Mouse (Mus musculus): ENCODE results near the gene Phlda2.
"Not testable (repeated sequence)": the region's sequence is repeated elsewhere in the genome, so short reads cannot be mapped to it uniquely, and the experiment has no call there.

The Phlda2 gene

GRCm38 (mm10) chr7:143502418-143503200 is at the start of gene Phlda2:
TSS of gene Phlda2 (minus strand) at chr7:143503150.
- peak; percentile 46 to 54 for DNase-seq

- DNase-seq: no peak
Measured at GRCm38 (mm10) chr7:143549588-143550220, 46.8 kb upstream of the Phlda2 start.

- peak; percentile 98 to 99 for DNase-seq
Measured at GRCm38 (mm10) chr7:143548976-143549457, 46.1 kb upstream of the Phlda2 start, which contains the start of gene Nap1l4. TSS of gene Nap1l4 (minus strand) at chr7:143549106.

GRCm38 (mm10) chr7:143548231-143548961 is 45.4 kb upstream of the Phlda2 start:
- no peak for DNase-seq

- no peak for DNase-seq
Measured at GRCm38 (mm10) chr7:143546554-143546953, 43.6 kb upstream of the Phlda2 start.

- DNase-seq: peak in 1 of 2 experiments; percentile 18
Measured at GRCm38 (mm10) chr7:143544368-143544767, 41.4 kb upstream of the Phlda2 start.

GRCm38 (mm10) chr7:143538671-143539070 is 35.7 kb upstream of the Phlda2 start:
- DNase-seq: no peak

GRCm38 (mm10) chr7:143538229-143538628 is 35.3 kb upstream of the Phlda2 start:
- not testable (repeated sequence) for DNase-seq

- DNase-seq: no peak
Measured at GRCm38 (mm10) chr7:143536251-143536650, 33.3 kb upstream of the Phlda2 start.

GRCm38 (mm10) chr7:143533284-143533683 is 30.3 kb upstream of the Phlda2 start:
- no peak for DNase-seq

GRCm38 (mm10) chr7:143532410-143532809 is 29.5 kb upstream of the Phlda2 start:
- DNase-seq: no peak

GRCm38 (mm10) chr7:143519333-143519732 is 16.4 kb upstream of the Phlda2 start:
- no peak for DNase-seq

- DNase-seq: no peak
Measured at GRCm38 (mm10) chr7:143514416-143514768, 11.4 kb upstream of the Phlda2 start.

GRCm38 (mm10) chr7:143513763-143514415 is 10.9 kb upstream of the Phlda2 start:
- no peak for DNase-seq

GRCm38 (mm10) chr7:143511335-143511712 is 8.4 kb upstream of the Phlda2 start:
- DNase-seq: no peak

GRCm38 (mm10) chr7:143510593-143511334 is 7.8 kb upstream of the Phlda2 start:
- no peak for DNase-seq

GRCm38 (mm10) chr7:143509566-143509965 is 6.6 kb upstream of the Phlda2 start:
- no peak for DNase-seq

GRCm38 (mm10) chr7:143506675-143507074 is 3.7 kb upstream of the Phlda2 start:
- peak; percentile 54 to 62 for DNase-seq

GRCm38 (mm10) chr7:143506271-143506670 is 3.3 kb upstream of the Phlda2 start:
- DNase-seq: no peak

- peak; percentile 77 to 82 for DNase-seq
Measured at GRCm38 (mm10) chr7:143505823-143506222, 2.9 kb upstream of the Phlda2 start.

GRCm38 (mm10) chr7:143505411-143505810 is 2.5 kb upstream of the Phlda2 start:
- no peak for DNase-seq

GRCm38 (mm10) chr7:143503926-143504325 is 976 bp upstream of the Phlda2 start:
- no peak for DNase-seq
